Mouse (Mus musculus): ENCODE results near the gene Tmx2. TPM values are rescaled to one million over a fixed set of nuclear protein-coding genes. Genes with fewer than 3 reads are reported as not detected.
A peak's percentile ranks its signal among the peaks of the same experiment; 100 is the strongest.
"Not testable (repeated sequence)": the region's sequence is repeated elsewhere in the genome, so short reads cannot be mapped to it uniquely, and the experiment has no call there.

Gene Tmx2
- polyA plus RNA-seq, 1 experiment from 2014 or later: 231 TPM

- no peak overlapping the region for H3K9ac ChIP-seq (ENCODE audit: low read length)
- H3K27me3 ChIP-seq (replicated peaks; ENCODE audit: control insufficient read depth, insufficient read depth, low read length): no peaks in the 10 kb centered on the region
- no peaks in the 10 kb centered on the region for H3K9me3 ChIP-seq (replicated peaks; ENCODE audit: control insufficient read depth, low read length)
- peaks cover 32% of the 10 kb centered on the region for H3K36me3 ChIP-seq (ENCODE audit: control insufficient read depth, insufficient read depth, low read length)
- 93% methylated on average over 1 of the region's 1 CpGs for WGBS
- H3K27ac ChIP-seq (ENCODE audit: low read depth, low read length): no peak overlapping the region
- H3K4me1 ChIP-seq (ENCODE audit: control insufficient read depth, insufficient read depth, low read length): peaks cover 9% of the 10 kb centered on the region
- DNase-seq (ENCODE audit: low spot score): no peak
- H3K4me3 ChIP-seq (ENCODE audit: low read depth, low read length): no peak overlapping the region
- ATAC-seq: no peak
- no peak overlapping the region for H3K4me2 ChIP-seq (ENCODE audit: low read length)
Observed at GRCm38 (mm10) chr2:84703497-84703896, 24.6 kb upstream of the Tmx2 start.

GRCm38 (mm10) chr2:84695007-84695695 is 16.2 kb upstream of the Tmx2 start:
- no peaks in the 10 kb centered on the region for H3K9me3 ChIP-seq (replicated peaks; ENCODE audit: control insufficient read depth, low read length)
- H3K4me1 ChIP-seq (ENCODE audit: control insufficient read depth, insufficient read depth, low read length): no peaks in the 10 kb centered on the region
- no peak for DNase-seq (ENCODE audit: low spot score)
- no peak overlapping the region for H3K4me2 ChIP-seq (ENCODE audit: low read length)
- no peak overlapping the region for H3K9ac ChIP-seq (ENCODE audit: low read length)
- WGBS: 91% methylated on average over 5 of the region's 5 CpGs
- ATAC-seq: no peak
- H3K36me3 ChIP-seq (ENCODE audit: control insufficient read depth, insufficient read depth, low read length): peaks cover 72% of the 10 kb centered on the region
- H3K27me3 ChIP-seq (replicated peaks; ENCODE audit: control insufficient read depth, insufficient read depth, low read length): no peaks in the 10 kb centered on the region
- H3K27ac ChIP-seq (ENCODE audit: low read depth, low read length): no peak overlapping the region
- H3K4me3 ChIP-seq (ENCODE audit: low read depth, low read length): no peak overlapping the region

- WGBS: 87% methylated on average over 12 of the region's 12 CpGs
- Histone ChIP-seq H3K4me3 (ENCODE audit: low read depth, low read length) (no peak overlapping the region), H3K27ac (ENCODE audit: low read depth, low read length) (no peak overlapping the region), H3K9ac (ENCODE audit: low read length) (no peak overlapping the region), H3K27me3 (replicated peaks; ENCODE audit: control insufficient read depth, insufficient read depth, low read length) (no peaks in the 10 kb centered on the region), H3K9me3 (replicated peaks; ENCODE audit: control insufficient read depth, low read length) (no peaks in the 10 kb centered on the region), H3K4me2 (ENCODE audit: low read length) (no peak overlapping the region), H3K4me1 (ENCODE audit: control insufficient read depth, insufficient read depth, low read length) (no peaks in the 10 kb centered on the region), H3K36me3 (ENCODE audit: control insufficient read depth, insufficient read depth, low read length) (peaks cover 92% of the 10 kb centered on the region)
- no peak for ATAC-seq
- no peak for DNase-seq (ENCODE audit: low spot score)
Observed at GRCm38 (mm10) chr2:84690050-84690449, 11.1 kb upstream of the Tmx2 start.

- Histone ChIP-seq H3K9ac (ENCODE audit: low read length) (no peak overlapping the region), H3K27me3 (replicated peaks; ENCODE audit: control insufficient read depth, insufficient read depth, low read length) (no peaks in the 10 kb centered on the region), H3K4me2 (ENCODE audit: low read length) (no peak overlapping the region), H3K27ac (ENCODE audit: low read depth, low read length) (no peak overlapping the region), H3K36me3 (ENCODE audit: control insufficient read depth, insufficient read depth, low read length) (peaks cover 86% of the 10 kb centered on the region), H3K4me3 (ENCODE audit: low read depth, low read length) (no peak overlapping the region), H3K4me1 (ENCODE audit: control insufficient read depth, insufficient read depth, low read length) (no peaks in the 10 kb centered on the region), H3K9me3 (replicated peaks; ENCODE audit: control insufficient read depth, low read length) (no peaks in the 10 kb centered on the region)
- no peak for ATAC-seq
- WGBS: 92% methylated on average over 2 of the region's 2 CpGs
- no peak for DNase-seq (ENCODE audit: low spot score)
Observed at GRCm38 (mm10) chr2:84688080-84688844, 9.3 kb upstream of the Tmx2 start.

- H3K27ac ChIP-seq (ENCODE audit: low read depth, low read length): no peak overlapping the region
- DNase-seq (ENCODE audit: low spot score) (no peak), ATAC-seq (no peak)
- H3K9me3 ChIP-seq (replicated peaks; ENCODE audit: control insufficient read depth, low read length): no peaks in the 10 kb centered on the region
- H3K27me3 ChIP-seq (replicated peaks; ENCODE audit: control insufficient read depth, insufficient read depth, low read length): no peaks in the 10 kb centered on the region
- peaks cover 7% of the 10 kb centered on the region; the same call in 1 of the 2 replicates for H3K4me1 ChIP-seq (ENCODE audit: control insufficient read depth, insufficient read depth, low read length)
- 92% methylated on average over 6 of the region's 6 CpGs for WGBS
- no peak overlapping the region for H3K4me3 ChIP-seq (ENCODE audit: low read depth, low read length)
- H3K36me3 ChIP-seq (ENCODE audit: control insufficient read depth, insufficient read depth, low read length): peaks cover 42% of the 10 kb centered on the region
- H3K4me2 ChIP-seq (ENCODE audit: low read length): no peak overlapping the region
- no peak overlapping the region for H3K9ac ChIP-seq (ENCODE audit: low read length)
Observed at GRCm38 (mm10) chr2:84682605-84683183, 3.8 kb upstream of the Tmx2 start.

GRCm38 (mm10) chr2:84677968-84678880 is 716 bp downstream of the Tmx2 start, which contains the start of the genes Gm28635 and Med19:
Gene Gm28635, minus strand, starts transcription at chr2:84678041.
Gene Med19, plus strand, starts transcription at chr2:84678402.
- Histone ChIP-seq H3K4me1 (ENCODE audit: control insufficient read depth, insufficient read depth, low read length) (peaks cover 14% of the 10 kb centered on the region; the same call in 1 of the 2 replicates), H3K4me3 (ENCODE audit: low read depth, low read length) (peak within 1 kb of the TSS; percentile 79), H3K27me3 (replicated peaks; ENCODE audit: control insufficient read depth, insufficient read depth, low read length) (no peaks in the 10 kb centered on the region), H3K36me3 (ENCODE audit: control insufficient read depth, insufficient read depth, low read length) (peaks cover 33% of the 10 kb centered on the region), H3K9ac (ENCODE audit: low read length) (peak within 1 kb of the TSS; percentile 84), H3K9me3 (replicated peaks; ENCODE audit: control insufficient read depth, low read length) (no peaks in the 10 kb centered on the region), H3K27ac (ENCODE audit: low read depth, low read length) (peak within 1 kb of the TSS; percentile 61; the same call in 1 of the 2 replicates), H3K4me2 (ENCODE audit: low read length) (peak within 1 kb of the TSS; percentile 65)
- WGBS: under 1% methylated on average over 44 of the region's 44 CpGs
- DNase-seq (ENCODE audit: low spot score) (peak; percentile 100), ATAC-seq (peak; percentile 100)

- ATAC-seq: peak; percentile 44
Observed at GRCm38 (mm10) chr2:84677270-84677967, 1.5 kb downstream of the Tmx2 start.

GRCm38 (mm10) chr2:84671535-84671934 is 7.4 kb downstream of the Tmx2 start:
- ATAC-seq; H3K27me3 ChIP-seq (replicated peaks; ENCODE audit: control insufficient read depth, insufficient read depth, low read length); DNase-seq (ENCODE audit: low spot score); H3K9ac ChIP-seq (ENCODE audit: low read length); H3K4me1 ChIP-seq (ENCODE audit: control insufficient read depth, insufficient read depth, low read length); H3K9me3 ChIP-seq (replicated peaks; ENCODE audit: control insufficient read depth, low read length): not testable (repeated sequence)
- Histone ChIP-seq H3K36me3 (ENCODE audit: control insufficient read depth, insufficient read depth, low read length) (peaks cover 52% of the 10 kb centered on the region), H3K27ac (ENCODE audit: low read depth, low read length) (peak overlapping the region; percentile 91; the same call in 1 of the 2 replicates), H3K4me3 (ENCODE audit: low read depth, low read length) (peak overlapping the region; percentile 84; the same call in 1 of the 2 replicates), H3K4me2 (ENCODE audit: low read length) (peak overlapping the region; percentile 72)
- 45% methylated on average over 4 of the region's 5 CpGs for WGBS

More at GRCm38 (mm10) chr2:84677270-84677967, 1.5 kb downstream of the Tmx2 start:
- Histone ChIP-seq H3K27ac (ENCODE audit: low read depth, low read length) (peak overlapping the region; percentile 61; the same call in 1 of the 2 replicates), H3K9ac (ENCODE audit: low read length) (peak overlapping the region; percentile 68), H3K4me2 (ENCODE audit: low read length) (peak overlapping the region; percentile 62), H3K4me3 (ENCODE audit: low read depth, low read length) (peak overlapping the region; percentile 58), H3K36me3 (ENCODE audit: control insufficient read depth, insufficient read depth, low read length) (peaks cover 41% of the 10 kb centered on the region), H3K4me1 (ENCODE audit: control insufficient read depth, insufficient read depth, low read length) (peaks cover 14% of the 10 kb centered on the region; the same call in 1 of the 2 replicates), H3K27me3 (replicated peaks; ENCODE audit: control insufficient read depth, insufficient read depth, low read length) (no peaks in the 10 kb centered on the region), H3K9me3 (replicated peaks; ENCODE audit: control insufficient read depth, low read length) (no peaks in the 10 kb centered on the region)
- peak; percentile 32 for DNase-seq (ENCODE audit: low spot score)
- WGBS: 10% methylated on average over 22 of the region's 22 CpGs

All from forebrain, embryonic 14.5 days (tissue).